Mouse (Mus musculus) forebrain, embryonic 12.5 days (tissue): ENCODE measurements around the gene Aarsd1. TPM values are rescaled to one million over a fixed set of nuclear protein-coding genes. Genes with fewer than 3 reads are reported as not detected.

ENCODE experiments used
- ATAC-seq: fragments of 200-750 bp; cut with Nextera tagmentation; 2 replicates; pipeline ENCODE4 v1.8.0; 2017; ENCODE audit warnings: moderate TSS enrichment; ENCODE audit not compliant: low FRiP score
- H3K27ac ChIP-seq: fragments of 300-500 bp; sonication (generic); 2 replicates; pipeline ENCODE4 v1.5.1; 2016; ENCODE audit warnings: mild to moderate bottlenecking
- H3K27me3 ChIP-seq: fragments of 300-500 bp; sonication (generic); 2 replicates; pipeline ENCODE4 v1.6.1; 2016; ENCODE audit warnings: mild to moderate bottlenecking
- H3K36me3 ChIP-seq: fragments of 300-500 bp; sonication (generic); replicated peaks from 2 replicates; pipeline ENCODE4 v1.6.1; 2016; ENCODE audit warnings: mild to moderate bottlenecking
- H3K4me1 ChIP-seq: fragments of 300-500 bp; sonication (generic); 2 replicates; pipeline ENCODE4 v1.6.1; 2016
- H3K4me2 ChIP-seq: fragments of 300-500 bp; sonication (generic); 2 replicates; pipeline ENCODE4 v1.6.1; 2016; ENCODE audit warnings: mild to moderate bottlenecking, moderate library complexity
- H3K4me3 ChIP-seq: fragments of 300-500 bp; sonication (generic); replicated peaks from 2 replicates; pipeline ENCODE4 v1.5.1; 2016; ENCODE audit warnings: mild to moderate bottlenecking
- H3K9ac ChIP-seq: fragments of 300-500 bp; sonication (generic); 2 replicates; pipeline ENCODE4 v1.6.1; 2016; ENCODE audit warnings: mild to moderate bottlenecking
- H3K9me3 ChIP-seq: fragments of 300-500 bp; sonication (generic); 2 replicates; pipeline ENCODE4 v1.6.1; 2016
- WGBS: fragments of 180-500 bp; shearing (Covaris S2); methylation state at CpG from one replicate; pipeline ENCODE4 v1.1.7; 2016; 5-methylcytosine and 5-hydroxymethylcytosine counted together
- microRNA-seq: library from miRNA; unstranded; fragments of <30 nt; microRNA quantifications from one replicate; pipeline ENCODE4, GENCODE M21; 2017
- polyA plus RNA-seq: library from polyadenylated mRNA; unstranded; fragments of >200 nt; fragmentation: Nextera tagmentation; extraction: Ambion mirVana; gene quantifications from 2 replicates; pipeline ENCODE4 v1.2.1, GENCODE M21; 2016

Aarsd1 gene
- polyA plus RNA-seq, 1 experiment from 2014 or later: 94.3 TPM

DNA sequence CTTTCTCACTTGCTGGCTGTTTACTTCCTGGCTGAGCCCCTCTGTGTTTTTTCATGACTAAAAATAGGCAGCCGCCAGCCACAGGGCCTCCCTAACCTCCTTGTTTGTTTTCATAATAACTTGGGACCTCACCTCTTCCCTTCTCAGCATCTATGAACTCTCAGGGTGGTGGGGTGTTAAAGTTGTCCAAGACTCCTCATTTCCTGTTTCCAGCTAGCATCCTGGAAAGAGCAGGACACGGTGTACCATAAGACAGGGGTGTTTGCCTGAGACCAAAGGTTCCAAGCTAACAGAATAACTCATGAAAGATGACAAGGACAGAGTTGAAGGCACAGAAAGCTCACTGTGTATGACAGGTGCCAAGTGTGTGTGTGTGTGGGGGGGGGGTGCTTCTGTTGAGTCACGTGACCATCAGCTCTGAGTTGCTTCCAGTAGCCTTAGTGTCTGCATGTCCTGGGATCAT is 56.7 kb downstream of the Aarsd1 start:
- WGBS: 69% methylated on average over 3 of the region's 3 CpGs

DNA sequence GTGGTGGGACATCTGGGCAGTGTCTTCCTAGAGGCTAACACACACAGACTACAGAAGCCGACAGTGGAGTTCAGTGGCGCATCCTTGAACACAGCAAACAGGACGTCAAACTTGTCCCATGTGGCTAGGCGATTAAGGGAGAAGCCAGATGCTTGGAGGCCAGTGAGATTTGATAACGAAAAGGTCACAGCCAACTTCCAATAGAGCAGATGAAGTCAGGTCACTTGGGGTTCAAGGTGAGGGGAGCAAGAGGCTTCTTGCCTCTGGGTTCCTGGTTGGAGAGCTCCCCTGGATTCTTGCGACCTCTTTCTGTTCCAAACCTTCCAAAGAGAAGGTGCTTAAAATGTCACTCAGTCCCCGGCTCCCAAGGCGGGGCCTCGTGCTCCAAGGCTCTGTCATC is 57.6 kb downstream of the Aarsd1 start:
- Histone ChIP-seq H3K9ac (no peak overlapping the region), H3K27ac (no peak overlapping the region), H3K9me3 (no peaks in the 10 kb centered on the region), H3K36me3 (no peaks in the 10 kb centered on the region), H3K27me3 (no peaks in the 10 kb centered on the region), H3K4me1 (no peaks in the 10 kb centered on the region), H3K4me3 (no peak overlapping the region), H3K4me2 (no peak overlapping the region)
- ATAC-seq: no peak
- 87% methylated on average over 9 of the region's 9 CpGs for WGBS

More for the DNA sequence above, 56.7 kb downstream of the Aarsd1 start:
- Histone ChIP-seq H3K9me3 (no peaks in the 10 kb centered on the region), H3K9ac (no peak overlapping the region), H3K4me3 (no peak overlapping the region), H3K27me3 (no peaks in the 10 kb centered on the region), H3K4me2 (no peak overlapping the region), H3K27ac (no peak overlapping the region), H3K4me1 (no peaks in the 10 kb centered on the region), H3K36me3 (no peaks in the 10 kb centered on the region)
- ATAC-seq: no peak

DNA sequence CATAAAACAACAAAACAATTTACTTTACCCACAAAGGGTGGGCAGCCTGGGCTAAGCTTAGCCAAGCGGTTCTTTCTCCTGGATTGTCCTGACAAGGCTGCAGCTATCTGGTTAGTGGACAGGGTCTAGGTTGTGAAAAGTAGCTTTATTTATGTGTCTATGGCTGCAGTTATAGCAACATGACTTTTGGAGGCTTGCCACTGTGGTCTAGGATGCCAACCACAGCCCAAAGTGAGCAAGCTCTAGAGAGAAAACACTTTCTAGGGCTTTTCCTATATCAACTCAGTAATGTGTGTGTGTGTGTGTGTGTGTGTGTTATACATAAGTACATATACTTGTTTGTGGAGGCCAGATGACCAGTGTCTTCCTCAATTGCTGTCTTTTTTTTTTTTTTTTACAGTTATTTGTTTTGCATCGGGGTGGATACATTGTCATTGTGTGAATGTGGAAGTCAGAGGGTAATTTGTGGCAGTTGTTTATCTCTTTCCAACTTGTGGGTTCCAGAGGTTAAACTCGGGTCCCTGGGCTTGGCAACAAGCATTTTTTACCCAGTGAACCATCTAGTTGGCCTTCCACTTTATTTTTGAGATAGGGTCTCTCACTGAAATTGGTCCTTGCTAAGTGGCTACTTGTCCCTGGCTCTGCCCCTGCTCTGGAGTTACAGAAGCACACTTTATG is 59.8 kb downstream of the Aarsd1 start:
- no peak for ATAC-seq
- Histone ChIP-seq H3K4me3 (no peak overlapping the region), H3K27me3 (no peaks in the 10 kb centered on the region), H3K27ac (no peak overlapping the region), H3K36me3 (no peaks in the 10 kb centered on the region), H3K9me3 (no peaks in the 10 kb centered on the region), H3K4me1 (no peaks in the 10 kb centered on the region), H3K9ac (no peak overlapping the region), H3K4me2 (no peak overlapping the region)
- WGBS: 84% methylated on average over 3 of the region's 3 CpGs

Small RNA genes lying within 50 kb of the gene (microRNA-seq; reads per million reads assigned to microRNA genes)
- not detected for gene Mir6929

Other genes with a start within 250 kb of the Aarsd1 start
- gene Cntnap1, start 247.1 kb downstream of the Aarsd1 start, polyA plus RNA-seq: 0.46 and 0.57 TPM in 2 replicates
- 9.2 and 9.6 TPM in 2 replicates for gene Plekhh3, start 246.3 kb downstream of the Aarsd1 start, polyA plus RNA-seq
- gene Ccr10, start 242.2 kb downstream of the Aarsd1 start, polyA plus RNA-seq: 0.10 TPM in 1 of 2 replicates, not detected in the other
- gene Ezh1, start 191.2 kb downstream of the Aarsd1 start, polyA plus RNA-seq: 11.1 and 12.5 TPM in 2 replicates
- 43.7 and 49.6 TPM in 2 replicates for gene Ramp2, start 171.6 kb downstream of the Aarsd1 start, polyA plus RNA-seq
- 90.4 and 93.1 TPM in 2 replicates for gene Vps25, start 163.9 kb downstream of the Aarsd1 start, polyA plus RNA-seq
- gene Wnk4, start 157.0 kb downstream of the Aarsd1 start, polyA plus RNA-seq: 5.7 and 7.5 TPM in 2 replicates
- gene Cntd1, start 138.6 kb downstream of the Aarsd1 start, polyA plus RNA-seq: 1.6 TPM in 2 replicates
- 178 and 183 TPM in 2 replicates for gene Coa3, start 138.5 kb downstream of the Aarsd1 start, polyA plus RNA-seq
- gene Becn1, start 115.3 kb downstream of the Aarsd1 start, polyA plus RNA-seq: 164 and 169 TPM in 2 replicates
- 182 and 189 TPM in 2 replicates for gene Psme3, start 101.4 kb downstream of the Aarsd1 start, polyA plus RNA-seq
- 2.9 and 3.1 TPM in 2 replicates for gene Aoc2, start 92.6 kb downstream of the Aarsd1 start, polyA plus RNA-seq
- not detected in 2 replicates for gene Aoc3, start 87.0 kb downstream of the Aarsd1 start, polyA plus RNA-seq
- gene G6pc, start 50.1 kb downstream of the Aarsd1 start, polyA plus RNA-seq: not detected in 2 replicates
- gene Gm27029, start 7.2 kb upstream of the Aarsd1 start, polyA plus RNA-seq: 5.8 and 6.5 TPM in 2 replicates
- gene Rundc1, start 7.5 kb upstream of the Aarsd1 start, polyA plus RNA-seq: 27.3 and 27.8 TPM in 2 replicates
- 2.1 and 2.5 TPM in 2 replicates for gene Ptges3l, start 7.7 kb upstream of the Aarsd1 start, polyA plus RNA-seq
- 354 and 378 TPM in 2 replicates for gene Rpl27, start 24.7 kb upstream of the Aarsd1 start, polyA plus RNA-seq
- gene Ifi35, start 30.8 kb upstream of the Aarsd1 start, polyA plus RNA-seq: 2.2 TPM in 2 replicates
- 101 and 105 TPM in 2 replicates for gene Rnd2, start 47.4 kb upstream of the Aarsd1 start, polyA plus RNA-seq
- gene Vat1, start 48.6 kb upstream of the Aarsd1 start, polyA plus RNA-seq: 62.9 and 65.4 TPM in 2 replicates
- gene Brca1, start 134.3 kb upstream of the Aarsd1 start, polyA plus RNA-seq: 24.3 TPM in 2 replicates
- 118 and 134 TPM in 2 replicates for gene Nbr1, start 134.5 kb upstream of the Aarsd1 start, polyA plus RNA-seq
- gene Tmem106a, start 164.6 kb upstream of the Aarsd1 start, polyA plus RNA-seq: 1.8 and 3.0 TPM in 2 replicates
- gene Gm11634, start 181.6 kb upstream of the Aarsd1 start, polyA plus RNA-seq: not detected in 2 replicates
- gene Rdm1, start 209.6 kb upstream of the Aarsd1 start, polyA plus RNA-seq: 50.9 and 58.5 TPM in 2 replicates
- 16.2 and 24.1 TPM in 2 replicates for gene Arl4d, start 247.9 kb upstream of the Aarsd1 start, polyA plus RNA-seq